Mouse (Mus musculus) urinary bladder, adult 2 months (tissue): ENCODE results near the gene Asap2. TPM values are rescaled to one million over a fixed set of nuclear protein-coding genes. Genes with fewer than 3 reads are reported as not detected.
A peak's percentile ranks its signal among the peaks of the same experiment; 100 is the strongest.

Experiments
- DNase-seq: peaks from one replicate; pipeline ENCODE4 v3.0.0; 2022; ENCODE audit warnings: low spot score
- polyA plus RNA-seq: library from polyadenylated mRNA; depleted of rRNA; stranded (reverse); fragments of >200 nt; gene quantifications from 2 replicates; pipeline ENCODE4 v1.2.3, GENCODE M21; 2012

Asap2 gene
- polyA plus RNA-seq, 1 experiment = 28.0 TPM

DNA sequence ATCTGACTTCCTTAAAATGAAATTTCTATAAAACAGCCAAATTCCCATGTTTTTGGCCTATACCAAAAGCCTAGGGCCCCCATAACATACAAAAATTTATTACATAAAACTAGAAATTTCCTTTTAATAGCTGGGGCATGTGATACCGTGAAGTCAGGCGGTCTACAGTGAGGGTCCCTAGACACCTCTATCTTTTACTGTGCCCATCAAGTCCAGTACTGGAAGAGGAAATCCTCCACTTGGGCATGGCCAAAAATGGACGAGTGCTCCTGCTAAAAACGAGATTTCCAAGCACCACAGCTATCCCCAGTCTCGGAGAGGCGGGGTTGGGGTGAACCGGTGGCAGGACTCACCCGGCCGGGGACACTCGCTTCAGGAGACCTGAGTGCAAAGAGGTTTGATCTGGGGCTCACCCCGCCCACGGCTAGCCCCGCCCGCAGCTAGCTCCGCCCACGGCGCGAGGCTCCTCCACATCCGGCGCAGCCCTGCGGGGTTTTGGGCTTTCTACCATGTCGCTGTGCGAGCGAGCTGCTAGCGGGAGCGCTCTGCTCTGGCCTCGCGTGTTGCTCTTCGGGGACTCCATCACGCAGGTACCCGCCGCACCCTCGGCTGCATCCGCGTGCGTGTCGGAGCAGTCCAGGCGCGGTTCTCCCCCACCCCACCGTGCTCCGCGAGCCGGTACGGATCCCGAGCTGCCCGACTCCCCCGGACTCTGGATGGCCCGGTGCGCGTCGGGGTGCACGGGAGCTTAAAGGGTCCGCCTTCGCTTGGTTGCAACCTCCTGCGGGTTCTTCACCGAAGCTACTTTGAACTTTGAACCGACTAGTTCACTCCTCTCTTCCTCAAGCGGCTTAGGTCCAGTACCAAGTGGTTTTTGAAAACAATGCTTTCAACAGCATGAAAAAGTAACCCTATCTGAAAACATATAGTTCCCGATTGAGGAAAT is 325.9 kb downstream of the Asap2 start, which contains the start of gene Iah1:
Iah1 (plus strand) TSS at position 467 of the 946 bp plus-strand sequence.
- peak; percentile 79 for DNase-seq

DNA sequence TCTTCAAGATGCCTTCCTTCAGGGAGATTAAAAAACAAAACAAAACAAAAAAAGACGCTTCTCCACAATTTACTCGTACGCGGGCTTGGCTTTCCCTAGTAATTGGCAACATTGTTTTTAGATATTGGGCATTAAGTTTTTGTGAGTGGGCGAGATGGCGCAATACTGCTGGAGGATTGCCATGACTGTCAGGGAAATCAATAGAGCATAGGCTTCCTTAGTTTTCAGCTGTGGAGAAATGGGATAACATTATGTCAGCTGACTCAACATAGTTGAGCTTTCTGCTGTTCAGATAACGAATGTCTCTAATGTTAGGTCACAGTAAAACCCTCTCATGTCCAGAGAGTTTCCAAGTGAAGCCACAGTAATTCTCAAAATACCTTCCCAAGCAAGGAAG is 326.6 kb downstream of the Asap2 start:
- DNase-seq = no peak

DNA sequence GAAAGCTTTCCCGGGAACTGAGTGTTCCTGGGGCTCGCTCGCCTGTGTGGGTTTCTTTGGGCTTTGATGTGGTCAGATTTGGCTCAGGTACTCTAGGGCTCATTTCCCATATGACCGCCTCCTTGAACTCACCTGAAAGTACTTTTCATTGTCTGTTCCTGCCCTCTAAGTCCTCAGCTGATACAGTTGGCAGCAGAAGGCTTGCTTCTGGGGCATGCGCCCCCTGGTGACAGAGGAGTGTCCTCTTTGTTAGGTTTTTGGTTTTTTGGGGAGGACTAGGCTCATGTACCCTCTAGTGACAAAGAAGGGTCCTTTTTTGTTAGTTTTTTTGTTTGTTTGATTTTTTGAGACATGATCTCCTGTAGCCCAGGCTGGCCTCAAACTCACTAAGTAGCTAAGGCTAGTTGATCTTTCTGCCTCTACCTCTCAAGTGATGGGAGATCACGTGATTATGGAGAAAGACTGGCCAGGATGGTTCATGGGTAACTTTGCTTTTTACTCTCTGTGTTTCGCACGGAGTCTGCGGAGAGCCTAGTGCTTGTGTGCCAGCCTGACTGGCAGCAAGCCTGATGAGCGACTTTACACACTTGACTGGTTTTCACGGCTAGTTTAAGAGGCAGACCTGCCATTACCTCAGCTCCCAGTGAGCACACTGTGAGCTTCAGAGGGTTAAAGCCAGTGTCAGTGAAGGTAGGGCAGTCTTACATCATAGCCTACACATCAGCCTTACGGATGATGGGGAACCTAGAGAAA is 328.1 kb downstream of the Asap2 start:
- no peak for DNase-seq
